Mouse (Mus musculus) stomach, postnatal 0 days (tissue): ENCODE data around the gene Caprin1. TPM values are rescaled to one million over a fixed set of nuclear protein-coding genes. Genes with fewer than 3 reads are reported as not detected.
A peak's percentile ranks its signal among the peaks of the same experiment; 100 is the strongest.

Experiments
- ATAC-seq: fragments of 200-750 bp; cut with Nextera tagmentation; 2 replicates; pipeline ENCODE4 v1.8.0; 2017; ENCODE audit not compliant: low FRiP score, low TSS enrichment
- DNase-seq: peaks from one replicate; pipeline ENCODE4 v3.0.0-alpha.2; 2016; ENCODE audit warnings: low spot score
- H3K27ac ChIP-seq: fragments of 300-500 bp; sonication (generic); replicated peaks from 2 replicates; pipeline ENCODE4 v1.5.1; 2014; ENCODE audit warnings: mild to moderate bottlenecking, control low read depth
- H3K27me3 ChIP-seq: fragments of 300-500 bp; sonication (generic); 2 replicates; pipeline ENCODE4 v1.6.1; 2014; ENCODE audit warnings: low read length; ENCODE audit not compliant: control insufficient read depth, insufficient read depth
- H3K36me3 ChIP-seq: fragments of 300-500 bp; sonication (generic); 2 replicates; pipeline ENCODE4 v1.6.1; 2014; ENCODE audit warnings: low read length, mixed read lengths; ENCODE audit not compliant: control insufficient read depth, insufficient read depth
- H3K4me1 ChIP-seq: fragments of 300-500 bp; sonication (generic); replicated peaks from 2 replicates; pipeline ENCODE4 v1.6.1; 2014; ENCODE audit warnings: antibody characterized with exemption; ENCODE audit not compliant: control insufficient read depth, insufficient read depth
- H3K4me2 ChIP-seq: fragments of 300-500 bp; sonication (generic); replicated peaks from 2 replicates; pipeline ENCODE4 v1.6.1; 2014; ENCODE audit warnings: low read depth, mild to moderate bottlenecking, control low read depth, moderate library complexity
- H3K4me3 ChIP-seq: fragments of 300-500 bp; sonication (generic); 2 replicates; pipeline ENCODE4 v1.5.1; 2014; ENCODE audit warnings: low read depth, low read length, control low read depth
- H3K9ac ChIP-seq: fragments of 300-500 bp; sonication (generic); 2 replicates; pipeline ENCODE4 v1.6.1; 2014; ENCODE audit warnings: mild to moderate bottlenecking, low read length, control low read depth, mixed read lengths
- H3K9me3 ChIP-seq: fragments of 300-500 bp; sonication (generic); 2 replicates; pipeline ENCODE4 v1.6.1; 2016; ENCODE audit warnings: low read length; ENCODE audit not compliant: control insufficient read depth
- CTCF ChIP-seq: IDR thresholded peaks from 2 replicates; pipeline ENCODE4 v1.5.1; 2016; ENCODE audit warnings: antibody characterized with exemption, low read depth, mild to moderate bottlenecking, moderate library complexity
- EP300 ChIP-seq: optimal IDR thresholded peaks from 2 replicates; pipeline ENCODE3; 2016; ENCODE audit warnings: antibody characterized with exemption
- WGBS: fragments of 180-500 bp; shearing (Covaris S2); extraction: QIAGEN DNeasy Blood & Tissue Kit; methylation state at CpG from one replicate; pipeline ENCODE4 v1.1.7; 2014; 5-methylcytosine and 5-hydroxymethylcytosine counted together
- polyA plus RNA-seq: library from polyadenylated mRNA; unstranded; fragments of >200 nt; fragmentation: Nextera tagmentation; extraction: Ambion mirVana; gene quantifications from 2 replicates; pipeline ENCODE4 v1.2.1, GENCODE M21; 2015

The Caprin1 gene
- polyA plus RNA-seq, 1 experiment from 2014 or later = 87.0 TPM

- peak within 1 kb of the TSS; percentile 66 for H3K9ac ChIP-seq
- peaks cover 4% of the 10 kb centered on the region; the same call in 1 of the 2 replicates for H3K36me3 ChIP-seq
- H3K27me3 ChIP-seq = no peaks in the 10 kb centered on the region
- under 1% methylated on average over 47 of the region's 47 CpGs for WGBS
- peak; percentile 98 for DNase-seq
- peak within 1 kb of the TSS; percentile 82 for H3K27ac ChIP-seq
- peak within 1 kb of the TSS; percentile 73 for H3K4me3 ChIP-seq
- no peaks in the 10 kb centered on the region for H3K9me3 ChIP-seq
- peak; percentile 76 for TF ChIP-seq EP300
- peak; percentile 19; the same call in 1 of the 2 replicates for TF ChIP-seq CTCF
- ATAC-seq = peak; percentile 97
- peak within 1 kb of the TSS; percentile 83 for H3K4me2 ChIP-seq
- peaks cover 4% of the 10 kb centered on the region; the same call in 1 of the 2 replicates for H3K4me1 ChIP-seq
These were observed 36.3 kb downstream of the Caprin1 start, which contains the start of gene Nat10 for GRCm38 (mm10) chr2:103760906-103761716. Nat10 (minus strand) TSS chr2:103761270.

- no peak for DNase-seq
- WGBS = under 1% methylated on average over 12 of the region's 12 CpGs
- Histone ChIP-seq H3K9ac (peak overlapping the region; percentile 66), H3K27me3 (no peaks in the 10 kb centered on the region), H3K9me3 (no peaks in the 10 kb centered on the region), H3K4me3 (peak overlapping the region; percentile 73), H3K4me1 (peaks cover 4% of the 10 kb centered on the region; the same call in 1 of the 2 replicates), H3K27ac (peak overlapping the region; percentile 82), H3K36me3 (no peaks in the 10 kb centered on the region), H3K4me2 (peak overlapping the region; percentile 83)
- TF ChIP-seq EP300 = no peak
- ATAC-seq = peak; percentile 25; the same call in 1 of the 2 replicates
These were observed 37.0 kb downstream of the Caprin1 start for GRCm38 (mm10) chr2:103760421-103760820.

- H3K27ac ChIP-seq = no peak overlapping the region
- no peak overlapping the region for H3K4me3 ChIP-seq
- peaks cover 19% of the 10 kb centered on the region for H3K36me3 ChIP-seq
- 87% methylated on average over 9 of the region's 9 CpGs for WGBS
- no peaks in the 10 kb centered on the region for H3K4me1 ChIP-seq
- ATAC-seq (no peak), DNase-seq (no peak)
- H3K27me3 ChIP-seq = no peaks in the 10 kb centered on the region
- TF ChIP-seq EP300 (no peak), CTCF (no peak)
- no peaks in the 10 kb centered on the region for H3K9me3 ChIP-seq
- H3K9ac ChIP-seq = no peak overlapping the region
- no peak overlapping the region for H3K4me2 ChIP-seq
These were observed 41.9 kb downstream of the Caprin1 start for GRCm38 (mm10) chr2:103755458-103756085.

GRCm38 (mm10) chr2:103754614-103755013, 42.8 kb downstream of the Caprin1 start:
- TF ChIP-seq EP300 (no peak), CTCF (no peak)
- Histone ChIP-seq H3K27ac (no peak overlapping the region), H3K9me3 (no peaks in the 10 kb centered on the region), H3K27me3 (no peaks in the 10 kb centered on the region), H3K36me3 (peaks cover 23% of the 10 kb centered on the region), H3K4me3 (no peak overlapping the region), H3K4me2 (no peak overlapping the region), H3K9ac (no peak overlapping the region), H3K4me1 (no peaks in the 10 kb centered on the region)
- 81% methylated on average over 3 of the region's 3 CpGs for WGBS
- DNase-seq = no peak
- ATAC-seq = no peak

- H3K4me3 ChIP-seq = no peak overlapping the region
- no peak overlapping the region for H3K27ac ChIP-seq
- no peak for TF ChIP-seq EP300
- no peak for TF ChIP-seq CTCF
- no peaks in the 10 kb centered on the region for H3K9me3 ChIP-seq
- WGBS = 93% methylated on average over 6 of the region's 6 CpGs
- no peaks in the 10 kb centered on the region for H3K27me3 ChIP-seq
- peaks cover 26% of the 10 kb centered on the region for H3K36me3 ChIP-seq
- ATAC-seq = no peak
- DNase-seq = no peak
- no peaks in the 10 kb centered on the region for H3K4me1 ChIP-seq
- H3K9ac ChIP-seq = no peak overlapping the region
- H3K4me2 ChIP-seq = no peak overlapping the region
These were observed 45.7 kb downstream of the Caprin1 start for GRCm38 (mm10) chr2:103751771-103752170.

- no peak overlapping the region for H3K9ac ChIP-seq
- no peak overlapping the region for H3K4me3 ChIP-seq
- TF ChIP-seq EP300 = no peak
- no peak for TF ChIP-seq CTCF
- no peaks in the 10 kb centered on the region for H3K4me1 ChIP-seq
- H3K9me3 ChIP-seq = no peaks in the 10 kb centered on the region
- WGBS = 76% methylated on average over 3 of the region's 3 CpGs
- no peak overlapping the region for H3K27ac ChIP-seq
- DNase-seq (no peak), ATAC-seq (no peak)
- H3K36me3 ChIP-seq = peaks cover 26% of the 10 kb centered on the region
- H3K4me2 ChIP-seq = no peak overlapping the region
- no peaks in the 10 kb centered on the region for H3K27me3 ChIP-seq
These were observed 48.4 kb downstream of the Caprin1 start for GRCm38 (mm10) chr2:103749091-103749490.
